Mouse (Mus musculus): ENCODE measurements at regions not wholly inside any gene's neighbourhood (a gene's known extent, or its start where the extent isn't known, plus 50 kb on each side); places are given as distances from the start of the nearest gene placed in this dataset.

DNA sequence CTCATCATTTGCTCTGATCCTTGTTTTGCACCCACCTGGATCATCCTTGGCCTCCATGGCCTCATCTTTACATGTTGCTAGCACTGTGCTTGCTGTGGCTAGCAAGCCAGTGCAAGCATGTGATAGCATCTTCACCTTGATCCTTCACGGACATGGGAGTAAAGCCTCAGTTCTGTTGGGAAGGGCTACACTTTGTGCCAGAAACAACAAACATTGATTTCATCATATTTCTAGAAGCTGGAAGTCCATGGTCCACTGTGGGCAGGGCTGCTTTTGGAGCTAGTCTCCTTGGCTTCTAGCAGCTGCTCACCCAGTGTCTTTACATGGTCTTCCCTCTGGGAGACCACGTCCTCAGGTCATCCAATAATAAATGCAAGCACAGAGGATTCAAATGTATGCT is 587.1 kb downstream of the Rnf144a start:
- TF ChIP-seq CTCF (IDR thresholded peaks at IDR 0.05; ENCODE audit: borderline replicate concordance, insufficient read depth, low read depth, low read length) (no peak), POLR2A (IDR thresholded peaks at IDR 0.05; ENCODE audit: borderline replicate concordance, insufficient read depth, low read length) (no peak)
